Mouse (Mus musculus): ENCODE measurements around the gene Tprgl. TPM values are rescaled to one million over a fixed set of nuclear protein-coding genes. Genes with fewer than 3 reads are reported as not detected.

Gene Tprgl
- 387 TPM for polyA plus RNA-seq (2017; shearing (Covaris generic))

GRCm38 (mm10) chr4:154160538-154161390, at the start of gene Tprgl:
Gene Tprgl (minus strand): TSS chr4:154160666.

GRCm38 (mm10) chr4:154170506-154171150, 10.2 kb upstream of the Tprgl start, which contains the start of gene Megf6:
Gene Megf6 (plus strand): TSS chr4:154170730.

GRCm38 (mm10) chr4:154142211-154143040, 18.0 kb downstream of the Tprgl start, which contains the start of gene Wrap73:
Gene Wrap73 (plus strand): TSS chr4:154142372.

GRCm38 (mm10) chr4:154140182-154140212, 20.5 kb downstream of the Tprgl start, which contains the start of gene Trp73:
Gene Trp73 (minus strand): TSS chr4:154140208.

Other genes starting within 250 kb of the Tprgl start
- gene A430005L14Rik, start 203.4 kb downstream of the Tprgl start, polyA plus RNA-seq (2017; shearing (Covaris generic)) = 35.3 TPM
- 16.0 TPM for gene Dffb, start 185.5 kb downstream of the Tprgl start, polyA plus RNA-seq (2017; shearing (Covaris generic))
- gene Cep104, start 185.5 kb downstream of the Tprgl start, polyA plus RNA-seq (2017; shearing (Covaris generic)) = 10.8 TPM
- gene Lrrc47, start 148.9 kb downstream of the Tprgl start, polyA plus RNA-seq (2017; shearing (Covaris generic)) = 46.7 TPM
- 0.76 TPM for gene Smim1, start 134.4 kb downstream of the Tprgl start, polyA plus RNA-seq (2017; shearing (Covaris generic))
- gene Ccdc27, start 118.0 kb downstream of the Tprgl start, polyA plus RNA-seq (2017; shearing (Covaris generic)) = not detected
- gene Trp73, start 20.5 kb downstream of the Tprgl start, polyA plus RNA-seq (2017; shearing (Covaris generic)) = 0.56 TPM
- gene Wrap73, start 18.3 kb downstream of the Tprgl start, polyA plus RNA-seq (2017; shearing (Covaris generic)) = 22.3 TPM
- 0.48 TPM for gene Megf6, start 10.1 kb upstream of the Tprgl start, polyA plus RNA-seq (2017; shearing (Covaris generic))
- gene Arhgef16, start 141.0 kb upstream of the Tprgl start, polyA plus RNA-seq (2017; shearing (Covaris generic)) = 0.72 TPM
- not detected for gene B230104I21Rik, start 175.5 kb upstream of the Tprgl start, polyA plus RNA-seq (2017; shearing (Covaris generic))